7 mouse cellular contexts compared by ENCODE assay signal in genomic region chr6:47652880-47653279, GRCm38 (mm10). TPM values are rescaled to one million over a fixed set of nuclear protein-coding genes. Genes with fewer than 3 reads are reported as not detected.
DNase-seq lines count a peak whose midpoint lies in the region; TF ChIP-seq lines count a peak whose summit lies in the region.
"Not testable (repeated sequence)": the region's sequence is repeated elsewhere in the genome, so short reads cannot be mapped to it uniquely, and the experiment has no call there.

No protein-coding gene starts in this region.

- not testable (repeated sequence) for H3K4me3 ChIP-seq in layer of hippocampus, adult 2 months

- peak; percentile 81 for DNase-seq in cerebellum, adult 11-12 months
- peak; percentile 55 to 67 for DNase-seq in frontal cortex, postnatal 25 days (ENCODE audit: low spot score in 2 of 2)
- DNase-seq in heart, postnatal 25 days (ENCODE audit: low spot score) = peak; percentile 39
- DNase-seq in layer of hippocampus, adult 2 months (ENCODE audit: low spot score in 2 of 2) = peak; percentile 16 to 53
- DNase-seq in left cerebral cortex, adult 9 months (ENCODE audit: low spot score in 2 of 2) = peak; percentile 80 to 89
- DNase-seq in ovary, postnatal 14 days (ENCODE audit: low spot score) = peak; percentile 33
- DNase-seq in testis, postnatal 14 days (ENCODE audit: low spot score) = peak; percentile 44

- intact Hi-C loops in heart, postnatal 25 days (cut with DNase I) = not testable (repeated sequence)

- not testable (repeated sequence) for TF ChIP-seq CTCF in layer of hippocampus, adult 2 months (conservative IDR thresholded peaks at IDR 0.05)

- not testable (repeated sequence) for H3K27ac ChIP-seq in layer of hippocampus, adult 2 months

RNA-seq across cellular contexts. Expression of gene Ezh2, which starts 57.7 kb away (rescaled TPM):
- 10 to 100 TPM in 1 of 2 experiments, 1 to 10 TPM in 1; 9.9 to 12.3 TPM for total RNA-seq in heart, postnatal 25 days (2021)
- 10 to 100 TPM; 16.0 to 17.4 TPM for total RNA-seq in layer of hippocampus, adult 2 months (2021)

Comparison
In these comparisons a context has a peak if more than half of its experiments do, and no peak if none do; other contexts are left out.
1. DNase-seq: peak in every context shown above with its lines; median percentile 84 in left cerebral cortex, adult 9 months; 81 in cerebellum, adult 11-12 months; 61 in frontal cortex, postnatal 25 days; 44 in testis, postnatal 14 days; 39 in heart, postnatal 25 days; 34 in layer of hippocampus, adult 2 months; 33 in ovary, postnatal 14 days.